Mouse (Mus musculus) 3T3-L1 (cell line): ENCODE measurements around the gene Afmid.

ENCODE experiments used
- DNase-seq: peaks from one replicate; pipeline ENCODE4 v3.0.0-alpha.2; 2015; ENCODE audit warnings: low read depth, low spot score

Afmid gene

DNA sequence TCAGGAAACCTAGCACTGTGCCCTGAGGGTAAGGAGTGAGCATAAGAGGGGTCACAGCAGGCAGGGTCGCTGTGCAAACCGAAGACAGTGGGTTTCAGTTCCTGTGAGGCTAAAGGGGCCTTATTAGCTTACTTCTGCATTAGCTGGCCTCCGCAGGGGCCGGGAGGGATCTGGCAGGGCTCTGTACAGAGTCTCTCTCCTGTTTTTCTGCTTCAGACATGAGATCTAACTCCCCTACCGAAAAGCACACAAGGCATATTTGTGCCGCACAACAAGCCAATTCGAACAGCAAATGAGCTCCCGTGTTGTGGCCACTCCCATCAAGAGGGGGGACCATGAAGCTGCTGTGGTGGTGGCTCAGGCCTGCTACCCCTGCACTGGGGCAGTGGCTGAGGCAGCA is 53.2 kb downstream of the Afmid start:
- DNase-seq: no peak

DNA sequence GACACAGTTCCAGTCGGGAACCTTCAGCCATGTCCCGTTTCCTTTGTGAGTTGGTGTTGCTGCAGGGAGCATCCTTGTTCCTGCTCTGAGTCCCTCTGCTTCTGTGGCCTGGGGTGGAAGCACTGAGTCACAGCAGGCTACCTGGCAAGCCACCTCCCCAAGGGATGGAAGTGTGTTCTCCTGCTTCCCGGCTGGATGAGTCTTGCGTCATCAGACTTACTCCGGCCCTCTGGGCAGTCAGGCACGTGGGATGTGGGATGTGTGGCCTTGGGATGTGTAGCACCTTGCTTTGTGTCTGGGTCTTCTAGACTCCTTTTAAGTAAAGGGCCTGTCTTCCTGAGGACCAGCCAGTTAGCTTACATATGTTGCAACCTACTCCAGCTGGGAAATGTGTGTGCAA is 54.0 kb downstream of the Afmid start:
- DNase-seq: peak; percentile 52

- DNase-seq: no peak
Measured at GRCm38 (mm10) chr11:117880336-117880976, 54.7 kb downstream of the Afmid start.

GRCm38 (mm10) chr11:117880977-117881358 is 55.2 kb downstream of the Afmid start:
- DNase-seq: no peak

GRCm38 (mm10) chr11:117881787-117882186 is 56.1 kb downstream of the Afmid start:
- DNase-seq: peak; percentile 28

DNA sequence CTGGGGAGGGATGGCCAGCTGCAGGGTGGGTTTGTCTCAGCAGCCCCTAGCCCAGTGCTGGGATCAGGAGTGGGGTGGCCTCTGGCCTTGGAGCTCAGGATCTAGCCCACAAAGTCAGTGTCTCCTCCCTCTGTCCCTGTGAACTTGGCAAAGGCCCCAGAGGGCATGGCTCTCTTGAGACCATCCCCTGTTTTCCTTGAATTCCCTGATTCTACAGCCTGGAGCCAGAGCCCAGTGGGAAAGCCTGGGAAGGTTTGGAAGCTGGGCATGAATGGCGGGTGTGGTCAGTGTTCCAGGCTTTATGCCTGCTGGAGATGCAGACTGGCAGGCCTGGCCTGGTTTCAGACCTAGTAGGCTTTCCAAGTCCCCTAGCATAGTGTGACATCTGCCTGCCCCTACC is 56.5 kb downstream of the Afmid start:
- DNase-seq: peak; percentile 32

- no peak for DNase-seq
Measured at GRCm38 (mm10) chr11:117886000-117886399, 60.3 kb downstream of the Afmid start.

GRCm38 (mm10) chr11:117888168-117888852 is 62.6 kb downstream of the Afmid start:
- DNase-seq: no peak

GRCm38 (mm10) chr11:117888853-117889822 is 63.4 kb downstream of the Afmid start:
- no peak for DNase-seq
